Mouse (Mus musculus) lung, postnatal 0 days (tissue): ENCODE data around the gene Agtr1a.

Experiments used
- CTCF ChIP-seq: IDR thresholded peaks from 2 replicates; pipeline ENCODE4 v1.5.1; 2016; ENCODE audit warnings: antibody characterized with exemption, mild to moderate bottlenecking
- EP300 ChIP-seq: IDR thresholded peaks from 2 replicates; pipeline ENCODE4 v1.6.1; 2016; ENCODE audit warnings: antibody characterized with exemption, mild to moderate bottlenecking, control low read depth

GRCm38 (mm10) chr13:30339927-30340326, 3.7 kb downstream of the Agtr1a start:
- TF ChIP-seq CTCF (no peak), EP300 (no peak)
